ENCODE assay signal across 10 mouse cellular contexts in the genomic region with DNA sequence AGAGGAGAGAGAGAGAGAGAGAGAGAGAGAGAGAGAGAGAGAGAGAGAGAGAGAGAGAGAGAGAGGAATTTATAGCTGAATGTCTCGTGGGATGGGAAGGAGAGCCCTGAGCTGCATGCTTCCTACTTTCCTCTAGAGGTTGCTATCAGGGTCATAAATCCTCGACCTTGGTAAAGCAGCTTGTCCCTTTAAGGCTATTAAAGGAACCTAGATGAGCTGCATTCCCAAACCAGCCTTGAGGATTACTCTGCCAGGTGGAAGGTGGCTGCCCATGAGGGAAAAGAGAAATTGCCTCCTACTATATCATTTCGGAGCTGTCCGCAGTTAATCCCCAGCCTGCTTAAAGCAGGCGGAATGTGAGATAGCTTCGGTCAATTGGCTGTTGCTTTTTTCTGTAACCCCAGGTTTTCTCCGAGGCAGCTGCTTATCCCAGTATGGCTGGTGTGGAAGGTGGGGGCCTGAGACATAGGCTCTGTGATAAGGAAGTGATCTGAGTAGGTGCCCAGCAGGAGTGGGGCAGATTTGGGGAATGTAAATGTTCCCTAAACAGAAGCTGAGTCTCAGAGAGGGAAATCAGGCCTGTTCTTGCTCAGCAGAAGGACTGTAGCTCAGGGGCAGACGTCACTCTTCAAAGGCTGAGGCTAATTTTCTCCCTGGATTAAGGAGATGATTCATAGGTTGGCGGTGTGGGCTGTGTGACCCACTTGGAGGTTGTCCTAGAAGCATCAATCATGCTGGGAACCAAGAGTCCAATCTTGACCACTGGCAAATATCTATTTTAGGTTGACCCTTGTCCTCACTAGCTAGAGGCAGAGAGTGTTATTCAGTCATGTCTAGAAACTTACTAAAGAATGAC.
DNase-seq lines count a peak whose midpoint lies in the region; ATAC-seq lines count a peak whose summit lies in the region.
"Had no signal": no experiment of that assay in that cellular context is flagged by ENCODE, and none has a peak within 500 bp of the region (broad histone marks: within the 10 kb centered on the region; RNA-seq: fewer than 3 reads in every experiment).

No protein-coding gene starts in this region.

- no peak overlapping the region for H3K4me3 ChIP-seq in hindbrain, embryonic 11.5 days (ENCODE audit: low read depth, low read length)
- H3K4me3 ChIP-seq in forebrain, embryonic 14.5 days (ENCODE audit: low read depth, low read length): no peak overlapping the region
- H3K4me3 ChIP-seq in midbrain, embryonic 16.5 days (ENCODE audit: low read depth, low read length): no peak overlapping the region
- H3K4me3 ChIP-seq: forebrain, embryonic 13.5 days; neural tube, embryonic 12.5 days had no signal

- no peak overlapping the region for H3K4me2 ChIP-seq in hindbrain, embryonic 11.5 days (replicated peaks; ENCODE audit: low read depth, low read length)
- no peak overlapping the region for H3K4me2 ChIP-seq in forebrain, embryonic 14.5 days (ENCODE audit: low read length)
- H3K4me2 ChIP-seq in midbrain, embryonic 16.5 days (ENCODE audit: low read length): no peak overlapping the region
- H3K4me2 ChIP-seq: forebrain, embryonic 13.5 days; neural tube, embryonic 12.5 days had no signal

- no peaks in the 10 kb centered on the region for H3K27me3 ChIP-seq in hindbrain, embryonic 11.5 days (ENCODE audit: control insufficient read depth, insufficient read depth, low read length)
- no peaks in the 10 kb centered on the region for H3K27me3 ChIP-seq in forebrain, embryonic 14.5 days (replicated peaks; ENCODE audit: control insufficient read depth, insufficient read depth, low read length)
- no peaks in the 10 kb centered on the region; the same call in 1 of the 2 replicates for H3K27me3 ChIP-seq in midbrain, embryonic 16.5 days (ENCODE audit: control insufficient read depth, insufficient read depth, low read depth, low read length)
- H3K27me3 ChIP-seq: forebrain, embryonic 13.5 days; neural tube, embryonic 12.5 days had no signal

- no peaks in the 10 kb centered on the region for H3K4me1 ChIP-seq in hindbrain, embryonic 11.5 days (replicated peaks; ENCODE audit: control insufficient read depth, insufficient read depth, low read length)
- no peaks in the 10 kb centered on the region for H3K4me1 ChIP-seq in forebrain, embryonic 14.5 days (ENCODE audit: control insufficient read depth, insufficient read depth, low read length)
- peaks cover 6% of the 10 kb centered on the region for H3K4me1 ChIP-seq in midbrain, embryonic 16.5 days (ENCODE audit: control insufficient read depth, insufficient read depth, low read length)

- H3K36me3 ChIP-seq in hindbrain, embryonic 11.5 days (ENCODE audit: control insufficient read depth, insufficient read depth, low read length): no peaks in the 10 kb centered on the region
- no peaks in the 10 kb centered on the region for H3K36me3 ChIP-seq in forebrain, embryonic 14.5 days (ENCODE audit: control insufficient read depth, insufficient read depth, low read length)
- no peaks in the 10 kb centered on the region for H3K36me3 ChIP-seq in midbrain, embryonic 16.5 days (ENCODE audit: control insufficient read depth, insufficient read depth, low read length)
- H3K36me3 ChIP-seq: neural tube, embryonic 12.5 days had no signal

- no peak for ATAC-seq in hindbrain, embryonic 11.5 days (ENCODE audit: low FRiP score)
- no peak for ATAC-seq in forebrain, embryonic 14.5 days
- no peak for ATAC-seq in midbrain, embryonic 16.5 days
- ATAC-seq: forebrain, embryonic 13.5 days had no signal

- peak; percentile 9 to 47 for DNase-seq in heart, adult 9 months (ENCODE audit: low spot score in 2 of 2)
- DNase-seq in heart, adult 11 months: no peak
- peak; percentile 64 for DNase-seq in adrenal gland, postnatal 10 days
- peak; percentile 10 for DNase-seq in gastrocnemius, postnatal 10 days
- DNase-seq in mesoderm, embryonic 11.5 days (ENCODE audit: low read depth, low spot score): peak; percentile 61
- no peak for DNase-seq in hindbrain, embryonic 11.5 days (ENCODE audit: low spot score)
- DNase-seq in forebrain, embryonic 14.5 days (ENCODE audit: low spot score): no peak

- no peak overlapping the region for H3K27ac ChIP-seq in hindbrain, embryonic 11.5 days (ENCODE audit: low read depth, low read length)
- no peak overlapping the region for H3K27ac ChIP-seq in forebrain, embryonic 14.5 days (ENCODE audit: low read depth, low read length)
- H3K27ac ChIP-seq in midbrain, embryonic 16.5 days (ENCODE audit: low read length): no peak overlapping the region
- H3K27ac ChIP-seq: forebrain, embryonic 13.5 days; neural tube, embryonic 12.5 days had no signal

- no peak overlapping the region for H3K9ac ChIP-seq in hindbrain, embryonic 11.5 days (ENCODE audit: low read depth, low read length)
- no peak overlapping the region for H3K9ac ChIP-seq in forebrain, embryonic 14.5 days (ENCODE audit: low read length)
- no peak overlapping the region for H3K9ac ChIP-seq in midbrain, embryonic 16.5 days (ENCODE audit: low read depth, low read length)
- H3K9ac ChIP-seq: forebrain, embryonic 13.5 days; neural tube, embryonic 12.5 days had no signal

- WGBS in hindbrain, embryonic 11.5 days: 33% methylated on average over 9 of the region's 9 CpGs
- 18% methylated on average over 9 of the region's 9 CpGs for WGBS in forebrain, embryonic 14.5 days
- WGBS in midbrain, embryonic 16.5 days: 20% methylated on average over 9 of the region's 9 CpGs

- no peaks in the 10 kb centered on the region for H3K9me3 ChIP-seq in hindbrain, embryonic 11.5 days (ENCODE audit: control insufficient read depth, low read length)
- H3K9me3 ChIP-seq in forebrain, embryonic 14.5 days (replicated peaks; ENCODE audit: control insufficient read depth, low read length): no peaks in the 10 kb centered on the region
- no peaks in the 10 kb centered on the region for H3K9me3 ChIP-seq in midbrain, embryonic 16.5 days (replicated peaks; ENCODE audit: control insufficient read depth, low read length, poor library complexity, severe bottlenecking)
- H3K9me3 ChIP-seq: forebrain, embryonic 13.5 days; neural tube, embryonic 12.5 days had no signal

Comparison
In these comparisons a context has a peak if more than half of its experiments do, and no peak if none do; other contexts are left out.
1. DNase-seq: peak in heart, adult 9 months (2 of 2), adrenal gland, postnatal 10 days (single experiment), gastrocnemius, postnatal 10 days (single experiment) and mesoderm, embryonic 11.5 days (single experiment); none in heart, adult 11 months (single experiment), hindbrain, embryonic 11.5 days (single experiment) and forebrain, embryonic 14.5 days (single experiment).